Mouse (Mus musculus) frontal cortex, postnatal 14 days (tissue): ENCODE measurements around the gene Gal3st2.
"Not testable (repeated sequence)": the region's sequence is repeated elsewhere in the genome, so short reads cannot be mapped to it uniquely, and the experiment has no call there.

Experiments
- DNase-seq, 2 experiments: peaks; one replicate each; pipeline ENCODE4 v3.0.0; 2022; ENCODE audit warnings: low spot score in 2 of 2

The Gal3st2 gene

DNA sequence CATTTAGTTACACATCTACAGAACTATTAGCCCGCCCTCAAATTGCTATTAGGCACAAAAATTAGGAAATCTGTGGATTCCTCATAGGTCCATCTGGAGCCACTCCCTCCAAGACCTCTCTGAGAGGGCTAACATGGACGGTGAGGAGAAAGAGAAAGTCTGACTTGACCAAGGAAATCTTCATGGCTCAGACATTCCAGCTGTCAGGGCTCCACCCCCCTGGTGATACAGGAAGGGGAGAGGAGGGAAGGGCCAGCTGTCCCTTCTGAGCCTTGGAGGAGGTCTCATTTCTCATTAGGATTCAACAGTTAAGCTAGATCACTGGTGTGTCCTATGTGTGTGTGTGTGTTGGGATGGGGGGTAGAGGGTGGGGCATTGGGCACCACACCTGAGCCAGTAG is at the start of gene Gal3st2:
Gene Gal3st2, plus strand, starts transcription at position 259 of the 400 bp plus-strand sequence.
- not testable (repeated sequence) for DNase-seq

DNA sequence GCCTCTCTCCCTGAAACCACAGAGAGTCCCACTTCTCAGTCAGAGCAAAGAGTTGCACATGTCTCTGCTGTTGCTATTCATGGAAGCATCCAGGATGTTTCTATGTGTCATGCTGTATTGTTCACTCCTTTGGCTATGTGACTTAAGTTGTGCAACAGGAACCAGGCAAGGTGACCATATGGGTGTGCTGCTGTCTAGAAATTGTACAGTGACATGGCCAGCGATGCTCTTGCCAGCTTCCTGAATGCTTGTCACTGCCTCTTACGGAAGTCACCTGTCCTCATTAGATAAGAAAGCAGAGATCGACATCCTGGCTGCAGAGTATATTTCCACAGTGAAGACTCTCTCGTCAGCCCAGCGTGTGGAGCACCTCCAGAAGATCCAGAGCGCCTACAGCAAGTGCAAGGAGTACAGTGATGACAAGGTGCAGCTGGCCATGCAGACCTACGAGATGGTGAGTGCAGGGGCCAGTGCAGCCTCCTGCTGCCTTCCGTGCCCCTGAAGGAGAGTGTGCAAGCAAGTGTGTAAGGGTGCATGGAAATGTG is 49.5 kb upstream of the Gal3st2 start:
- DNase-seq: no peak

DNA sequence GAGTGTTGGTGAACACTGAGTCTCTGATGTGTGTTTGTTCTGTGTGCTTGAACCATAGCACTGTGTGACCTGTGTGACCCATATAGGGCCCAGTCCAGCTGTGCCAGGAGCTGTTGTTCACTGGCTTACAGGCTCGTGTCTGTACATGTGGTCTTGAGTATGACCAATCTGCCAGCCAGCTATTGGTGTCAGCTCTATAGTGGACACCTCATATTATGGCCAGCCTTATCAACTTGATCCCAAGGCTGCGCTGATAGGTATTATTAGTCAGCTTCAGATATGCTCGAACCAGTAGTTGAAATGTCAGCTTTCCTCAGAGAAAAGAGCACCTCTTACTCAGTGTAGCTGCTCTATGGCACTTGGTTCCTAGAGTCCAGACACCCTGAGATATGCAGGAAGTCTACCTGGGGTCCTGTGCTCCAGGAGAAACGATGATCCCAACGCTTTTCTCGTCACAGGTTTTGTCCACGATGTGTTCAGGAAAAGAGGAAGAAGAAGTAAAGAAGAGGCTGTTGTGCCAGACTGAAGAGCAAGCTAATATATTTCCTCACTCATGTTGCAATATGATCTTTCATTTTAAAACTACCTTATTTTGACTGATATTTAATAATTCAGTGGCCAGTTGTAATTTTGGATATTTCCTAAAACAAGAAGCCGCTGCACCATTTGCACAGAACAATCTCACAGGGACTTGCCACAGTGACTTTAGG is 43.1 kb upstream of the Gal3st2 start:
- no peak for DNase-seq

GRCm38 (mm10) chr1:93818722-93819121 is 42.4 kb upstream of the Gal3st2 start:
- no peak for DNase-seq

DNA sequence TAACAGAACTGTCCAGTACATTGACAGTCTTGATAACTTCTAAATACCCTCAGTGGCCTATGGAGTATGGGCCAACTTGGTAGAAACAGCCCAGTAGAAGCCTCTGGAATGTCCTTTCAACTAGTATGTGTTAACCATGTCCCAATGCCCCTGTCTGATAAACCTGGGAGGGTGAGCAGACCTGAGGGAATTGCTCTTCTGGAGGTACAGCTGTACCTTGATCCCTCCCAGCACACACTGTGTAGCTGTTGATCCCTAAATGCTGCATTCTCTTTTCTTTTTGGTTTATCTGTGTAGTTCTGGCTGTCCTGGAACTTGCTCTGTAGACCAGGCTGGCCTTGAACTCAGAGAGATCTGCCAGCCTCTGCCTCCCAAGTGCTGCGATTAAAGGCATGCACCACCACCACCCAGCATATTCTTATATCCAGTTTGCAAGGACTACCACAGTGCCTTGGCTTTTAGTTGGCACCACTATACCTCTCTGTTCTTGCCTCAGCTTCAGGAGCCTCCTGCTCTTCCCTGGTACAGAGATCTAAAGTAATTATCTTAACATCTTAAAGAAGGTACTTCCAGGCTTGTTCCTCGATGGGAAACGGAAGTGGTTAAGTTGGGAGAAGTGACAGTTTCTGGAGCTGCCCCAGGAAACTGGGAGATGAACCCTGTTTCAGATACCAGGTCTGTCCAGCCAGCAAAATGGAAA is 37.2 kb upstream of the Gal3st2 start:
- no peak for DNase-seq

DNA sequence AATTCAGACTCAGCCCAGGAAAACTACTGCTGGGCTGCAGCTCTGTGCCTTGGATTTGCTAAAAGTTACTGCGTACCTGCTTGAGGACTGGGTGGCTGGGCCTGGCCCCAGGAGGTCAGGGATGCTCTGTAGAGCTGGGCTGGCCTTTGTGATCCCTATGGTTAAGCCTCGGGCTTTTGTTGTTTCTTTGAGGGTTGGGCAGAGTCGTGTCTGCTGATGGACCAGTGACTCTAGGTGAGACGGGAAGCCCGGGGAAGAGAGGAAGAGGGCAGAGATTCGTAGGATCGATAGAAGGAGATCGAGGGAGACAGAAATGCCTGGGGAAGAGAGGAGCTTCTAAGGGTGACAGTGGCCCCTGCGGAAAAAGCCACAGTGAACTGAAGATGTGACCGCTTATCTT is 36.5 kb upstream of the Gal3st2 start, which contains the start of gene D2hgdh:
Gene D2hgdh, plus strand, starts transcription at position 301 of the 400 bp plus-strand sequence.
- no peak for DNase-seq

- peak; percentile 91 to 94 for DNase-seq
Measured at GRCm38 (mm10) chr1:93825105-93825674, 35.9 kb upstream of the Gal3st2 start.

DNA sequence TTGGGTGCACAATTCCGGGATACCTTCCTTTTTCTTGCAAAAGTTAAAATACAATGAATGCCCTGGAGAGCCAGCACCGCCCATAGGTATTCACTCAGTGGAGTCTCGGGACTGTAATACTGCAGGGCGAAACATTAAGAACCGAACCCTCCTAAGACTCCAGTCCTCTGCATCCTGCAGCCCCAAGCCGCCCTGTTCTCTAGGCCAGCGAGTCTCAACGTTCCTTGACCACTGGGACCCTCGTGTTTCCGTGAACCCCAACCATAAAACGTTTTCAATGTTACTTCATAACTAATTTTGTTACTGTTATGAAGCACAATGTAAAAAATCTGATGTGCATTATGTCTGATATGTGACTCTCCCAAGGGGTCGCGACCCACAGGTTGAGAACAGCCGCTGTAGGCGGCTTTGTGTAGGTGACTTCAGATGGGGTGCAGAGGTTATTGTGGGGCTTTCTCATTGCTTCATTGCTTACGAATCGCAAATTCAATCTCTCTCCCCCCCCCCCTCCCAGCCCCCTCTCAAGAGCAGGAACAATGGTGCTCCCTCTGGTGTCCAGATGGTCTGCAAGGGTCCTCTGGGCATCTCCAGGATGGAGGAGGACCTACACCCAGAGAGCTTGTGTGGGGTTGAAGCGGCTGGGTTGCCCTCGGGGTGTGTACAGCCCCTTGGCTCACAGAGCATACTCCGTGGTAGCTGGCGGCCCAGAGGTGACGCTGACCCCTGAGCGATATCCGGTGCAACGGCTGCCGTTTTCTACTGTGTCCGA is 35.2 kb upstream of the Gal3st2 start:
- DNase-seq: peak in 1 of 2 experiments; percentile 13

DNA sequence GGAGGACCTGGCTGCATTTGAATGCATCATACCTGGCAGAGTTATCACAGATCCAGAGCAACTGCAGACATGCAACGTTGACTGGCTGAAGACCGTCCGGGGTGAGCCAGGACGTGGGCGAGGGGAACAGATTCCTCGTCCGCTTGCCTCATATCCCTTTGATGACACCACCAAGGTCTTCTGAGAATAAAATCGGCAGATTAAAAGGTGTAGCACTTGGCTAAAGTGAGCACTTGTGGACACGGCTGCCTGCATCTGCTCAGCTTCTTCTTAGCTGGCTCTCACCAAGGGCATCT is 34.6 kb upstream of the Gal3st2 start:
- DNase-seq: no peak

DNA sequence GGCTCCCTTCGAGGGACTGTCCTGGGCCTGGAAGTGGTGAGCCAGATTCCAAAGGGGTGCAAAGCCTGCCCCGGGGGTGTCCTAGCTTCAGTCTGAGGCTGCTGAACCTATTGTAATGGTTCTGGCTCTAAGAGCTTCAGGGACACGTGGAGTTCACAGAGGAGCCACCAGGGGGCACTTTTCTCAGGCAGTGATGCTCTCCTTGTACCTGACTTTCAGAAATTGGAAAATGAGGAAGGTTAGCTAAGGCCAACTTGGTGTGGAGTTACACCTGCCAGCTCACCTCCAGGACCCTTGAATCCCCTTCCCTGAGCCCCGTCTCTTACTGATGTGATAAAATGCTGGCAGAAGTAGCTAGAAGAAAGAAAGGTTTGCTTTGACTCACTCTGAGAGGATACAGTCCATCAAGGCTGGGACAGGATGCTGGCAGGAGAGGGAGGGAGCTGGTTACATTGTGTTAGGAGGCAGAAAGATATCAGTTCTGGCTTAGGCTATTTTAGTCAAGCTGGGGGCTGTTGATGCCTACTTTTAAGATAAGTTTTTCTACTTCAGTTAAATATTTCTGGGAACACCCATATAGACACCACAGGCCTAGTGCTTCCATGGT is 28.2 kb upstream of the Gal3st2 start:
- DNase-seq: not testable (repeated sequence)

- DNase-seq: no peak
Measured at GRCm38 (mm10) chr1:93834671-93835150, 26.4 kb upstream of the Gal3st2 start.

DNA sequence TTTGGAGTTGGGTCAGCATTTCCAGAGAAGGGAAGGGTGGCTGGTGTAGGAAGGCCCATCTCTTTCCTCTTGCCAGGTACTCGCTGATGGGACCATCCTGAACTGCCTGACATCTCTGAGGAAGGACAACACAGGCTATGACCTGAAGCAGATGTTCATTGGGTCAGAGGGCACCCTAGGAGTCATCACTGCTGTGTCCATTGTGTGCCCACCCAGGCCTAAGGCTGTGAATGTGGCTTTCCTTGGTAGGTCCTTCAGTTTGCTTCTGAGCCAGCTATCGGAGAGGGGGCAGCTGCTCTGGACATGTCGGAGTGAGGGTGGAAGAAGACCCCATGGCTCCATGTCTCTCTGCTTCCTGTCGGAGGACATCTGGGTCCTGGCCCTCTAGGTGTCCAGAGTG is 25.9 kb upstream of the Gal3st2 start:
- no peak for DNase-seq

DNA sequence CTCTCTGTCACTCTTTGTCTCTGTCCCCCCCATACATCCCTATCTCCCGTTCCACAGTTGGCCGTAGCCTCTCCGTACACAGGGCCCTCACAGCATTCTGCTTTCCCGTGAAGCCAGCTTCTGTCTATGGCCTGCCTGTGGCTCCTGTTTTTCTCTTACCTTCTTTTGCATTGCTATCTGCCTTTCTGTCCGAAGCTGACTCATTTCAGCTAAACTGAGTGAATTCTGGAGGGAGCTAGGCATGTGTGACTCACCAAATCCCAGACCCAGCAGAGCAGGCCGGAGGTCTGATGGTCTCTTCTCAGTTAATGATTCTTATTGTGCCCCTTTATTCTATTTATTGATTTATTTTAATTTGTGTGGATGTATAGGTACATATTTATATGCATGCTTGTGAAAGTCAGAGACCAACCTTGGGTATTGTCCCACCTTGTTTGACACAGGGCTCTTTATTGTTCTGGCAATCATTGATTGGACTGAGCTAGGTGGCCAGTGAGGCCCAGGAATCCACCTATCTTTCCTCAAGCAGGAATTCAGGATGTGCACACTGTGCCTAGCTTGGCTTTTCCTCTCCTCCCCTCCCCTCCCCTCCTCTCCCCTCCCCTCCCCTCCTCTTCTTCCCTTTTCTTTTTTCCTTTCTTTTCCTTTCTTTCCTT is 25.1 kb upstream of the Gal3st2 start:
- DNase-seq: no peak

GRCm38 (mm10) chr1:93836532-93836913 is 24.6 kb upstream of the Gal3st2 start:
- no peak for DNase-seq

DNA sequence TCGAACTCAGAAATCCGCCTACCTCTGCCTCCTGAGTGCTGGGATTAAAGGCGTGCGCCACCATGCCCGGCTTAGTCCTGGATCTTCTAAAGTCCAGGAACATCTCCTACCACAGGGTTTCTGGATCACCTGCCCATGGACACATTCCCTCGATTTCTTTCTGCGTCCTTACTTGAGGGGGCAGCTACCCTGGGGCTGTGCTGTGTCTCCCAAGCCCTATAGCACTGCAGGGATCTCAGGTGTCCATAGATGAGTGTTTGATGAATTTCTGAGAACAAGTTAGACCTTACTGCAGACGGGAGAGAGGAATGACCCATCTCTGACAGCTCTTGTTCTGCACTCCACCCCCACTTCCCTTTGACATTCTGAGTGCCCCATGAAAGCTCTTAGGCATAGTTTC is 23.8 kb upstream of the Gal3st2 start:
- DNase-seq: no peak

DNA sequence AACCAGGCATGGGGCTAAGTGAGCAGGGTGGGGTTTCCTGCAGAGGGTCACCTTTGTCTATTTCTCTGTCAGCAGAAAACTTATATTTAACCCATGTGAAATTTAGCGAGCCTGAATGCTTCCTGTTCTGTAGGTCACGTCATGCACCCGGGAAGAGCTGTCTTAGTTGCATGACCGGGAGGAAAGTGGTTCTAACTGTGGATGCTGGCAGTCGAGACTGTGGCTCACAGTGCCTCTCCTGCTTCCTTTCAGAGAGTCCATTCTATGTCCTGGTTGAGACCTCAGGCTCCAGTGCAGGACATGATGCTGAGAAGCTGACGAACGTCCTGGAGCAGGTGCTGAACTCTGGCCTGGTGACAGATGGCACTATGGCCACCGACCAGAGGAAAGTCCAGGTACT is 22.5 kb upstream of the Gal3st2 start:
- not testable (repeated sequence) for DNase-seq

DNA sequence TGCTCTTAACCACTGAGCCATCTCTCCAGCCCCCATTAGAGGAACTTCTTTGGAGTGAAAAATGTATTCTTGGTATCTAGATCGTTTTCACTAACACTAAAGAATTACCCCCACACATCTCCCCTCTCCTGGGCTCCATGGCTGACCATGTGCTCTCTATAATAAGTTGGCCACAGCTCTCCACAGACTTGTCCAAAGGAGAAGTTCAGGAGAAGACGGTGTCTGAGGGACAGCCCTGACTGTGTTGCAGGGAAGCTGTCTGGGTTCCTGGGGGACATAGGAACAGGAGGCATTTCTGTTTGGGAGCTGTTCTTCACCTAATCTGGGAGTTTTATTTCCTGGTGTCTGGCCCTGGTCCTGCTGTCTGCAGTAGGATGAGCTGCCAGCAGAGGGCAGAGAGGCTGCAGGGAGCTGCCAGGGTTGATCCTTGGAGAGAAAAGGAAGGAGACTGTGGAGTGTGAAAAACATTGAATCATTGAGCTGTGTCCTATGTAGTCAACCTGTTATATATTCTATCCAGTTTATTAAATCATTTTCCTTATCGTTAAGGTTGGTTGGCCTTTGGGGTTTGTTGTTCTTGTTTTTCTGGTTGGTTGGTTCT is 15.2 kb upstream of the Gal3st2 start:
- DNase-seq: not testable (repeated sequence)

- not testable (repeated sequence) for DNase-seq
Measured at GRCm38 (mm10) chr1:93855790-93856189, 5.3 kb upstream of the Gal3st2 start.

GRCm38 (mm10) chr1:93857370-93857769 is 3.7 kb upstream of the Gal3st2 start:
- no peak for DNase-seq

DNA sequence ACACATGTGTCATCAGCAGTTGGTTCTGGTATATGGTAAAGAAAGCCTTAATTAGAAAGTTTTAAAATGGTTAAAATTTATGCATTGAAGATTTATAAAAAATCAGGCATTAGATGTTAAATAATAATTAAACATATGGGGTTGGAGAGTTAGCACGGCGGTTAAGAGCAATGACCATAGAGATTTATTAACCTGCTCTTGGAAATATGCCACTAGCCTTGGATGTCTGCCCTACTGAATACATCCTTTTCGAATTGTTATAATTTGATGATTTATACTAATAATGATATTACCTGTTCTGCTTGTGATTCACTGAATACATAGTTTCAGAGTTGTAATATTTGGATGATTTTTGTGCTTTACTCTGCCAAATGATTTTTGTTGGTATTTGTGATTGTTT is 3.1 kb upstream of the Gal3st2 start:
- DNase-seq: no peak

DNA sequence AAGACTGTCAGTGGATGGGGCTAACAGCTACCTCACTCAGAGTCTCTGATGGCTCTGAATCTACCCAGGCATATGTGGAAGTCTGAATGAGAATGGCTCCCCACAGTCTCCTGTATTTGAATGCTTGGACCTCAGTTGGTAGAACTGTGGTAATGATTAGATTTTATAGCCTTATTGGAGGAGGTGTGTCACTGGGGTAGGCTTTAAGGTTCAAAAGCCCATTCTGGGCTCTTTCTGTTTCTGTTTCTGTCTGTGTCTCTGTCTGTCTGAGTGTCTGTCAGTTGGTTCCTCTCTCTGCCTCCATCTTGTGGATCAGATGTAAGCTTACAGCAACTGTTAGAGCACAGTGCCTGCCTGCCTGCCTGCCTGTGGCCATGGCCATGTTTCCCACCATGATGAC is 1.5 kb upstream of the Gal3st2 start:
- DNase-seq: no peak
